Mouse (Mus musculus) neural tube, embryonic 12.5 days (tissue): ENCODE measurements around the gene Myl10. TPM values are rescaled to one million over a fixed set of nuclear protein-coding genes. Genes with fewer than 3 reads are reported as not detected.

Source experiments
- ATAC-seq: fragments of 200-750 bp; cut with Nextera tagmentation; 2 replicates; pipeline ENCODE4 v1.8.0; 2017; ENCODE audit warnings: low read depth, mild to moderate bottlenecking, moderate TSS enrichment, moderate library complexity; ENCODE audit not compliant: low FRiP score
- H3K27ac ChIP-seq: fragments of 300-500 bp; sonication (generic); 2 replicates; pipeline ENCODE4 v1.5.1; 2016
- H3K27me3 ChIP-seq: fragments of 300-500 bp; sonication (generic); replicated peaks from 2 replicates; pipeline ENCODE4 v1.6.1; 2016; ENCODE audit warnings: mild to moderate bottlenecking
- H3K36me3 ChIP-seq: fragments of 300-500 bp; sonication (generic); 2 replicates; pipeline ENCODE4 v1.6.1; 2016; ENCODE audit warnings: mild to moderate bottlenecking
- H3K4me1 ChIP-seq: fragments of 300-500 bp; sonication (generic); 2 replicates; pipeline ENCODE4 v1.6.1; 2016
- H3K4me2 ChIP-seq: fragments of 300-500 bp; sonication (generic); replicated peaks from 2 replicates; pipeline ENCODE4 v1.6.1; 2016; ENCODE audit warnings: mild to moderate bottlenecking
- H3K4me3 ChIP-seq: fragments of 300-500 bp; sonication (generic); 2 replicates; pipeline ENCODE4 v1.5.1; 2016
- H3K9ac ChIP-seq: fragments of 300-500 bp; sonication (generic); 2 replicates; pipeline ENCODE4 v1.6.1; 2016; ENCODE audit warnings: mild to moderate bottlenecking
- H3K9me3 ChIP-seq: fragments of 300-500 bp; sonication (generic); 2 replicates; pipeline ENCODE4 v1.6.1; 2016; ENCODE audit warnings: mild to moderate bottlenecking
- WGBS: fragments of 180-500 bp; shearing (Covaris S2); methylation state at CpG from one replicate; pipeline ENCODE4 v1.1.7; 2016; 5-methylcytosine and 5-hydroxymethylcytosine counted together
- polyA plus RNA-seq: library from polyadenylated mRNA; unstranded; fragments of >200 nt; fragmentation: Nextera tagmentation; extraction: Ambion mirVana; gene quantifications from 2 replicates; pipeline ENCODE4 v1.2.1, GENCODE M21; 2016

Gene Myl10
- polyA plus RNA-seq, 1 experiment from 2014 or later = not detected

GRCm38 (mm10) chr5:136686349-136686748 lies 6.6 kb upstream of the Myl10 start:
- Histone ChIP-seq H3K4me2 (no peak overlapping the region), H3K9ac (no peak overlapping the region), H3K27me3 (no peaks in the 10 kb centered on the region), H3K27ac (no peak overlapping the region), H3K36me3 (no peaks in the 10 kb centered on the region), H3K9me3 (no peaks in the 10 kb centered on the region), H3K4me3 (no peak overlapping the region), H3K4me1 (no peaks in the 10 kb centered on the region)
- WGBS = 90% methylated on average over 4 of the region's 4 CpGs
- ATAC-seq = no peak

GRCm38 (mm10) chr5:136687561-136687960 lies 5.4 kb upstream of the Myl10 start:
- no peaks in the 10 kb centered on the region for H3K27me3 ChIP-seq
- H3K9me3 ChIP-seq = no peaks in the 10 kb centered on the region
- H3K4me2 ChIP-seq = no peak overlapping the region
- no peak for ATAC-seq
- WGBS = 76% methylated on average over 7 of the region's 7 CpGs
- H3K9ac ChIP-seq = no peak overlapping the region
- H3K4me1 ChIP-seq = no peaks in the 10 kb centered on the region
- no peaks in the 10 kb centered on the region for H3K36me3 ChIP-seq
- H3K27ac ChIP-seq = no peak overlapping the region
- no peak overlapping the region for H3K4me3 ChIP-seq

GRCm38 (mm10) chr5:136688841-136689240 lies 4.1 kb upstream of the Myl10 start:
- H3K4me3 ChIP-seq = no peak overlapping the region
- no peaks in the 10 kb centered on the region for H3K27me3 ChIP-seq
- no peaks in the 10 kb centered on the region for H3K9me3 ChIP-seq
- no peak overlapping the region for H3K27ac ChIP-seq
- H3K4me1 ChIP-seq = no peaks in the 10 kb centered on the region
- no peak overlapping the region for H3K9ac ChIP-seq
- WGBS = 80% methylated on average over 6 of the region's 6 CpGs
- no peak for ATAC-seq
- H3K36me3 ChIP-seq = no peaks in the 10 kb centered on the region
- H3K4me2 ChIP-seq = no peak overlapping the region

DNA sequence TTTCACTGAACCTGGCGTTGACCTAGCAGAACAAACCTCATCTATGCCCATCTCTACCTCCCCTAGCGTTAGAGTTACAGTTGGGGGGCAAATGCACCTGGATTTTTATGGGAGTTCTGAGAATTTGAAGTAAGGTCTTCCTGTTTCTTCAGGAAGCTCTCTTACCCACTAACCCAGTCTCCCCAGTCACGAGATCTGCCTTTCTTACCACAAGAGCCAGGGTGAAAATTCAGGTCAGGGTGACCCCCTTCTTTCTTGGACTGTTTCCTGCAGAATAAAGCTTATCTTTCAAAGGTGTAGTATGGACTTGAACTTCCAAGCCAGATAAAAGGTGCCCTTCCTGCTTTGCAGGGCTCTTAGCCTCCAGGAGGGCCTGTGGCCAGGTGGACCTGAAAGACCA lies 1.8 kb upstream of the Myl10 start:
- Histone ChIP-seq H3K27me3 (no peaks in the 10 kb centered on the region), H3K9ac (no peak overlapping the region), H3K27ac (no peak overlapping the region), H3K4me1 (no peaks in the 10 kb centered on the region), H3K9me3 (no peaks in the 10 kb centered on the region), H3K36me3 (no peaks in the 10 kb centered on the region), H3K4me2 (no peak overlapping the region), H3K4me3 (no peak overlapping the region)
- WGBS = 72% methylated on average over 3 of the region's 3 CpGs
- no peak for ATAC-seq

DNA sequence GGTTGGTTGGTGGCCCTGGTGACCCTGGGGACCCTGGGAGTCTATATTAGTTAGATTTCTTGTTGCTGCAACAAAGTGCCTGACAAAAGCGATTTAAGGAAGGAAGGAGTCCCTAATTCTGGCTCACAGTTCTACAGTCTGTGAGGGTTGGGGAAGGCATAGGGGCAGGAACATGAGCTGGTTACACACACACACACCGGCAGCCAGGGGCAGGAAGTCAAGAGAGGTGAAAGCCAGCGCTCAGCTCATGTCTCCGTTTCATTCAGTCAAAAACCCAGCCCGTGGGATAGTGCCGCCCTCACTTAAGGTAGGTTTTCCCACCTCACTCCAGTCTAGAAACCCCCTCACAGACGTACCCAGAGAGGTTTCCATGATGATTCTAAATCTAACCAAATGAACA lies 472 bp downstream of the Myl10 start:
- no peaks in the 10 kb centered on the region for H3K9me3 ChIP-seq
- H3K36me3 ChIP-seq = no peaks in the 10 kb centered on the region
- no peaks in the 10 kb centered on the region for H3K4me1 ChIP-seq
- no peak overlapping the region for H3K4me3 ChIP-seq
- H3K9ac ChIP-seq = no peak overlapping the region
- H3K27ac ChIP-seq = no peak overlapping the region
- no peak for ATAC-seq
- H3K27me3 ChIP-seq = no peaks in the 10 kb centered on the region
- H3K4me2 ChIP-seq = no peak overlapping the region
- WGBS = 80% methylated on average over 7 of the region's 7 CpGs

DNA sequence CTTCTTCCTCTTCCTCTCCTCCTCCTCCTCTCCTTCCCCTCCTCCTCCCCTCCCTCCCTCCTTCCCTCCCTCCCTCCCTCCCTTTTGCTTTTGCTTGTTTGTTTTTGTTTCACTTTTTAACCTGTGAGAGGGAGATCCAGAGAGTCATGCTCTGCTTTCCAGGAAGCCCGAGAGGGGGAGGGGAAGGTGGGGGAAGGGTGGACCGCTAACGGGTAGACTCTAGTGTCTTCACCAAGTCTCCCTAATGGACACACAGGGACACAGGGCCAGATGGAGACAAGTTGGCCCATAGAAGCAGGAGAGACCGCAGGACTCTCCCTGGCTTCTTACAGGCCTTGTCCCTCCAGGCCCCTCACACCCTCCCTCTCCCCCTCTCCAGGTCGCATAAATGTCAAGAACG lies 2.0 kb downstream of the Myl10 start:
- Histone ChIP-seq H3K9me3 (no peaks in the 10 kb centered on the region), H3K4me3 (no peak overlapping the region), H3K27me3 (no peaks in the 10 kb centered on the region), H3K36me3 (no peaks in the 10 kb centered on the region), H3K9ac (no peak overlapping the region), H3K4me1 (no peaks in the 10 kb centered on the region), H3K27ac (no peak overlapping the region), H3K4me2 (no peak overlapping the region)
- ATAC-seq = no peak
- 69% methylated on average over 6 of the region's 6 CpGs for WGBS

- Histone ChIP-seq H3K4me3 (no peak overlapping the region), H3K4me1 (no peaks in the 10 kb centered on the region), H3K9me3 (no peaks in the 10 kb centered on the region), H3K27ac (no peak overlapping the region), H3K9ac (no peak overlapping the region), H3K4me2 (no peak overlapping the region), H3K36me3 (no peaks in the 10 kb centered on the region), H3K27me3 (no peaks in the 10 kb centered on the region)
- WGBS = 56% methylated on average over 5 of the region's 5 CpGs
- ATAC-seq = no peak
Observed at GRCm38 (mm10) chr5:136696516-136696915, 3.6 kb downstream of the Myl10 start.

- Histone ChIP-seq H3K27me3 (no peaks in the 10 kb centered on the region), H3K4me3 (no peak overlapping the region)
- no peak for ATAC-seq
Observed at GRCm38 (mm10) chr5:136697618-136698017, 4.7 kb downstream of the Myl10 start.

DNA sequence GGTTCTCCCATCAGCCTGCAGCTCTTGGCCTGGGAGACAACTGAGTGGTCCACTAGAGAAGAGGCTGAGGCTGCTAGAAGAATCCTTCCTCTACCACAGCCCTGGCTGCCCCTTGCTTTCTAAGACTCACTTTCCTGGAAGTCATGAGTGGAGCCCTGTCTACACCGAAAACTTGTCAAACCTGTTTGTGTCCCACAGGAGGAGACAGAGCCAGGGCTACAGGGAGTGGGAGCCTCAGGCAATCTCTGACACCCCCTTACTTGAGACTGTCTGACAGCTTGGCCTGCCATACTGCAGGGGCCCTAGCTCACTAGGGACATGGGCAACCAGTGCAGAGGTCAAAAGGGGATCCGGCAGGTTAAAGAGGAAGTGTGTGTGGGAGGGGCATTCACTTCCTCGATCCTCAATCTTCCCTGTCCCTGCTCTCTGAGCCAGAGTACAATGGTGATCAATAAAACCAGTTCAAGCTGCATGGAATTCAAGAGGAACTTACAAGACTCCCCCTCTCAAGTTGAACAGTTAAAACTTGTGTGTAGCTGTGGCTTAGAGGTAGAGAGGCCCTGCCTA lies 9.3 kb downstream of the Myl10 start:
- Histone ChIP-seq H3K4me1 (no peaks in the 10 kb centered on the region), H3K9me3 (0 out of 2 replicates have a peak, but pooled peaks cover 3% of the 10 kb centered on the region), H3K4me3 (no peak overlapping the region), H3K36me3 (no peaks in the 10 kb centered on the region), H3K4me2 (no peak overlapping the region), H3K9ac (no peak overlapping the region), H3K27me3 (no peaks in the 10 kb centered on the region), H3K27ac (no peak overlapping the region)
- ATAC-seq = no peak
- 84% methylated on average over 3 of the region's 3 CpGs for WGBS

More at GRCm38 (mm10) chr5:136697618-136698017, 4.7 kb downstream of the Myl10 start:
- Histone ChIP-seq H3K27ac (no peak overlapping the region), H3K4me1 (no peaks in the 10 kb centered on the region), H3K4me2 (no peak overlapping the region), H3K9ac (no peak overlapping the region), H3K36me3 (no peaks in the 10 kb centered on the region), H3K9me3 (no peaks in the 10 kb centered on the region)
- WGBS = 79% methylated on average over 9 of the region's 9 CpGs

- H3K9me3 ChIP-seq = 0 out of 2 replicates have a peak, but pooled peaks cover 3% of the 10 kb centered on the region
- 47% methylated on average over 3 of the region's 3 CpGs for WGBS
- H3K9ac ChIP-seq = no peak overlapping the region
- no peak overlapping the region for H3K27ac ChIP-seq
- H3K36me3 ChIP-seq = no peaks in the 10 kb centered on the region
- H3K4me3 ChIP-seq = no peak overlapping the region
- H3K4me1 ChIP-seq = no peaks in the 10 kb centered on the region
- H3K4me2 ChIP-seq = no peak overlapping the region
- no peak for ATAC-seq
- no peaks in the 10 kb centered on the region for H3K27me3 ChIP-seq
Observed at GRCm38 (mm10) chr5:136703751-136704150, 10.8 kb downstream of the Myl10 start.

GRCm38 (mm10) chr5:136704151-136704550 lies 11.2 kb downstream of the Myl10 start:
- no peaks in the 10 kb centered on the region for H3K4me1 ChIP-seq
- no peak overlapping the region for H3K4me2 ChIP-seq
- no peak overlapping the region for H3K4me3 ChIP-seq
- 0 out of 2 replicates have a peak, but pooled peaks cover 3% of the 10 kb centered on the region for H3K9me3 ChIP-seq
- no peak for ATAC-seq
- H3K36me3 ChIP-seq = no peaks in the 10 kb centered on the region
- H3K9ac ChIP-seq = no peak overlapping the region
- H3K27ac ChIP-seq = no peak overlapping the region
- no peaks in the 10 kb centered on the region for H3K27me3 ChIP-seq
- 84% methylated on average over 8 of the region's 8 CpGs for WGBS

DNA sequence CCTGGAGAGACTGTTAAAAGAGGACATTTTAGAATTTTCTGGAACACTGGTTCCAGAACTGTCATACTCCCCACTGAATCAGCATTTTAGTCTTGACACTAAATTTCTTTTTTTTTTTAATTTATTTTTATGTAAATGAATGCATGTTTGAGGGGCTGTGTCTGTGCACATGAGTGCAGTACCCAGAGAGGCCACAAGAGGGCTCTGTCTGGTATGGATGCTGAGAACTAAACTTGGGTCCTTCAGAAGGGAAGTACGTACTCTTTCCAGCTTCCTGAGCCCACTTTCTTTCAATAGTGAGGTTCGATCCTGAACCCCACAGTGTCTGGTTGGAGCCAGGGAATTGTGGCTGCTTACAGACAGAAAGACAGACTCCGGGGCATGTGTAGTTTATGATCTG lies 12.6 kb downstream of the Myl10 start:
- 92% methylated on average over 3 of the region's 3 CpGs for WGBS
- Histone ChIP-seq H3K4me3 (no peak overlapping the region), H3K4me2 (no peak overlapping the region), H3K27me3 (no peaks in the 10 kb centered on the region), H3K27ac (no peak overlapping the region), H3K36me3 (no peaks in the 10 kb centered on the region), H3K4me1 (0 out of 2 replicates have a peak, but pooled peaks cover under 1% of the 10 kb centered on the region), H3K9me3 (0 out of 2 replicates have a peak, but pooled peaks cover 3% of the 10 kb centered on the region), H3K9ac (no peak overlapping the region)
- ATAC-seq = no peak

DNA sequence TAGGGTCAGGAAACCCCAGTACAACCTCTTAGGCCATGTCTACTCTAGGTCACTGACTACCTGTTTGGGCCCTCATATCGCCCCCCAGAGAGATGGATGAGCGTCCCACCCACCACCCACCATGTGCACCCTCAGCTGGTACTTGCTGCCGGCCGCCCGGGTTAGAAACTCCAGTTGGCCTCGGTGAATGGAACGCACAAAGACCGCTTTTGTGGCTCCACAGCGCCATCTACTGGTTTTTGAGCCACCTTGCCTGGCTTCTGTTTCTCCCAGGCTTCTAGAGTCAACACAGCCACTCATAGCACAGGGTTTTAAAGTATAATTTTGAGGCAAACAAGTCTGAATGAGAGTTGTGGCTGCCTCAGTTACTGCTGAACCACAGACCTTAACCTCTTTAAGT lies 13.9 kb downstream of the Myl10 start:
- 5% methylated on average over 9 of the region's 9 CpGs for WGBS
- Histone ChIP-seq H3K4me2 (no peak overlapping the region), H3K9me3 (0 out of 2 replicates have a peak, but pooled peaks cover 3% of the 10 kb centered on the region), H3K4me3 (no peak overlapping the region), H3K4me1 (peaks cover 6% of the 10 kb centered on the region; the same call in 1 of the 2 replicates), H3K27ac (no peak overlapping the region), H3K27me3 (no peaks in the 10 kb centered on the region), H3K9ac (no peak overlapping the region), H3K36me3 (no peaks in the 10 kb centered on the region)
- ATAC-seq = 0 out of 2 replicates have a peak, but pooled peaks have one; percentile 9
